Mouse (Mus musculus): ENCODE results near the gene Mrpl27. TPM values are rescaled to one million over a fixed set of nuclear protein-coding genes. Genes with fewer than 3 reads are reported as not detected.
A peak's percentile ranks its signal among the peaks of the same experiment; 100 is the strongest.

Gene Mrpl27
- polyA plus RNA-seq, 1 experiment, result 57.0 TPM

DNA sequence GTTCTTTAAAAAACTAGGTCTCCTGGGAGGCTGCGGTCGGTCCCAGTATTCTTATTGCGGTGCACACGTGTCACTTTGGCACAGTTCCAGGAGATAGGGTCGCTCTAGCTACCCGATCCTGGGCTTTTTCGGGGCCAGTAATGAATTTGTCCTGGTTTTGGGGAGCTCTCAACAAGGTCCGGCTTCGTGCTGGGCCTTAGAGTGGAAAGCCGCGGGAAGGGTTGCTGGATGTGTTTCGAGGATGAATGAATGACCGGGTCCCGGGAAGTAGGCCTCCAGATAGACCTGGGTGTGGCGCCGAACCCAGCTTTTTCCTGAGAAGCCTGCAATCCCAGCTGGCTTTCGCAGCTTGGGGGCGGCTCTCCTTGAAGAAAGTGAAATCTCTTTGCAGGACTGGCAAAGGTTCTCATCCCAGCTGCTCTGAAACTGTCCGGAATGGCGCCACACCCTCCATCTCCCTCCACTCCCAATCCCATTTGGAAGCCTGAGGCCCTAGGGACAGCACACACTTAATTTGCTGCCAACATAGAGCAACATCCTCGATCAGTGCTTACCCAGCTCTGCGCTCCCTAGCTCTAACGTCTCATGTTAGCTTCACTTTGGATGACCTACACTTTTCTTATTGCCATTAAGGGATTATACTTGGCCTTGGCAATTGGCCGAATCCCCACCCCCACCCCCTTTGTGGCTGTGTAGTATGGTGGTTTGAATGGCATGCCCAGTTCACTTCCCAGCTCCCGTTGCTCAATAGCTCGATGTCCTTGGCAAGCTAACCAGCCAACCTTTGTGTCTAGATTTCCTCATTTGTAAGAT, 23.2 kb upstream of the Mrpl27 start:
- peaks cover 47% of the 10 kb centered on the region for H3K79me3 ChIP-seq (ENCODE audit: low read depth)
- H3K27me3 ChIP-seq (ENCODE audit: control insufficient read depth, insufficient read depth, insufficient read length), result no peaks in the 10 kb centered on the region
- TF ChIP-seq MAX (IDR thresholded peaks at IDR 0.05), result peak; percentile 72
- no peak for TF ChIP-seq FOSL1 (IDR thresholded peaks at IDR 0.05; ENCODE audit: insufficient read depth, low read length, poor library complexity, severe bottlenecking)
- TF ChIP-seq MYOD1 (IDR thresholded peaks at IDR 0.05; ENCODE audit: control insufficient read depth, insufficient read length, low read depth), result no peak
- TF ChIP-seq MYOG (IDR thresholded peaks at IDR 0.05; ENCODE audit: control insufficient read depth, extremely low read depth, insufficient read length), result no peak
- peak; percentile 49 for TF ChIP-seq USF1 (IDR thresholded peaks at IDR 0.05; ENCODE audit: low read depth)
- TF ChIP-seq CTCF (IDR thresholded peaks at IDR 0.05; ENCODE audit: control insufficient read depth, insufficient read depth, insufficient read length), result no peak
- TF ChIP-seq CEBPB (IDR thresholded peaks at IDR 0.05; ENCODE audit: low read depth), result peak; percentile 70
- H3K4me3 ChIP-seq (ENCODE audit: insufficient read depth, poor library complexity, severe bottlenecking), result peak overlapping the region; percentile 100
- peak overlapping the region; percentile 96 for H3ac ChIP-seq (ENCODE audit: control insufficient read depth, insufficient read length, low read depth)
- peaks cover 39% of the 10 kb centered on the region for H3K36me3 ChIP-seq (ENCODE audit: control insufficient read depth, insufficient read depth)
- peaks cover 59% of the 10 kb centered on the region for H3K79me2 ChIP-seq (ENCODE audit: control insufficient read depth, insufficient read depth)

DNA sequence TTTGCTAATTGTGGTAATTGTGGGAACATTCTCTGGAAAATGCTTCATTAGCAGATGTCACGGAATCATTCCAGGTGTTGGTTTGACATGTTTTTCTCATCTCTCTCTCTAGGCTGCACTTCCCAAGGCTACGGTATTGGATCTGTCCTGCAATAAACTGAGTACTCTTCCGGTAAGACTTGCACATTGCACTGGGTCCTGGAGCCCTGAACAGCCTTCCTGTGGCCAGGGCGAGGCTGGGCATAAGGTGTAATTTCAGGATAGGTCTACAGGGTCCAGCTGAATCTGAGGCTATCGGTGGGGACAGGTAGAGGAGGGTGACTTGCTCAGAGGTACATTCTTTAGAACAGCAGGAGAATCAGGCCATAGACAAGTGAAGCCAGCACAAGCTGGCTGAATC, 21.6 kb upstream of the Mrpl27 start:
- H3K27me3 ChIP-seq (ENCODE audit: control insufficient read depth, insufficient read depth, insufficient read length), result no peaks in the 10 kb centered on the region
- TF ChIP-seq MYOD1 (IDR thresholded peaks at IDR 0.05; ENCODE audit: control insufficient read depth, insufficient read length, low read depth) (no peak), CEBPB (IDR thresholded peaks at IDR 0.05; ENCODE audit: low read depth) (no peak), USF1 (IDR thresholded peaks at IDR 0.05; ENCODE audit: low read depth) (no peak), FOSL1 (IDR thresholded peaks at IDR 0.05; ENCODE audit: insufficient read depth, low read length, poor library complexity, severe bottlenecking) (no peak), MAX (IDR thresholded peaks at IDR 0.05) (no peak), CTCF (IDR thresholded peaks at IDR 0.05; ENCODE audit: control insufficient read depth, insufficient read depth, insufficient read length) (no peak)
- H3K36me3 ChIP-seq (ENCODE audit: control insufficient read depth, insufficient read depth), result peaks cover 55% of the 10 kb centered on the region
- no peak overlapping the region for H3K4me3 ChIP-seq (ENCODE audit: insufficient read depth, poor library complexity, severe bottlenecking)
- no peak overlapping the region for H3ac ChIP-seq (ENCODE audit: control insufficient read depth, insufficient read length, low read depth)
- H3K79me2 ChIP-seq (ENCODE audit: control insufficient read depth, insufficient read depth), result peaks cover 75% of the 10 kb centered on the region
- H3K79me3 ChIP-seq (ENCODE audit: low read depth), result peaks cover 55% of the 10 kb centered on the region

DNA sequence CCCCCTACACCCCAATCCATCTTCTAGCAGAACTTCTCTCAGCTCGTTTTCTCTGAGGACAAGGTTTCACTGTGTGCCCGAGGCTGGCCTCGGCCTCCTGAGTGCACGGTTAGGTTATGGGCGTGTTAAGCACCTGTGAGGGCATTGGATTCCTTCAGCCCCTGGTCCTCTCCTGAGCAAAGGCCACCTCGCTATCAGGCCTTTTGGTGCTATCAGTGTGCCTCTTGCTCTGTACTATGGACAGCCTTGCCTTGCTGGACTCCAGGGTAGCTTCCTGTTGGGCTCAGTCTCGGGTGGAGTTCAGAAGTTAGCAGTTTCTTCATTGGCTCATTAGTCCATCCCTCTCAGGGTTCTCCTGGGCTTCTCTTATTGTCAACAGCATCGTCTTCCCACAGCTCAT, 20.6 kb upstream of the Mrpl27 start:
- peaks cover 65% of the 10 kb centered on the region for H3K36me3 ChIP-seq (ENCODE audit: control insufficient read depth, insufficient read depth)
- peaks cover 85% of the 10 kb centered on the region for H3K79me2 ChIP-seq (ENCODE audit: control insufficient read depth, insufficient read depth)
- H3K4me3 ChIP-seq (ENCODE audit: insufficient read depth, poor library complexity, severe bottlenecking), result no peak overlapping the region
- TF ChIP-seq MYOD1 (IDR thresholded peaks at IDR 0.05; ENCODE audit: control insufficient read depth, insufficient read length, low read depth), result no peak
- H3K79me3 ChIP-seq (ENCODE audit: low read depth), result peaks cover 58% of the 10 kb centered on the region
- H3K27me3 ChIP-seq (ENCODE audit: control insufficient read depth, insufficient read depth, insufficient read length), result no peaks in the 10 kb centered on the region
- no peak overlapping the region for H3ac ChIP-seq (ENCODE audit: control insufficient read depth, insufficient read length, low read depth)

DNA sequence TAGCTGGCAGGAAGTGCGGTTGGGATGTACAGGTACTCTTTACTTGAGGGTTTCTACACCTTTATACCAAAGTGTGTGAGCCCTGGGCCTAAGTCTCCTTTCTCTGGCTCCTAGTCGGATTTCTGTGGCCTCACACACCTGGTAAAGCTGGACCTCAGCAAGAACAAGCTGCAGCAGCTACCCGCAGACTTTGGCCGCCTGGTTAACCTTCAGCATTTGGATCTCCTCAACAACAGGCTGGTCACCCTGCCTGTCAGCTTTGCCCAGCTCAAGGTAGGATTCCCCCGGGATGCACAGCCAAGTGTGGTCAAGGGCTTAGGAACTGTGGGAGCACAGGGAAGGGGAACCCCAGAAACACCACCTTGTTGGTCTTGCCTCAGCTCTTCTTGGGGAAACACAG, 19.1 kb upstream of the Mrpl27 start:
- Histone ChIP-seq H3K79me2 (ENCODE audit: control insufficient read depth, insufficient read depth) (peaks cover 87% of the 10 kb centered on the region), H3K27me3 (ENCODE audit: control insufficient read depth, insufficient read depth, insufficient read length) (no peaks in the 10 kb centered on the region), H3ac (ENCODE audit: control insufficient read depth, insufficient read length, low read depth) (no peak overlapping the region), H3K79me3 (ENCODE audit: low read depth) (peaks cover 59% of the 10 kb centered on the region), H3K4me3 (ENCODE audit: insufficient read depth, poor library complexity, severe bottlenecking) (no peak overlapping the region), H3K36me3 (ENCODE audit: control insufficient read depth, insufficient read depth) (peaks cover 79% of the 10 kb centered on the region)
- TF ChIP-seq MAX (IDR thresholded peaks at IDR 0.05), result no peak
- no peak for TF ChIP-seq CTCF (IDR thresholded peaks at IDR 0.05; ENCODE audit: control insufficient read depth, insufficient read depth, insufficient read length)
- TF ChIP-seq USF1 (IDR thresholded peaks at IDR 0.05; ENCODE audit: low read depth), result no peak
- no peak for TF ChIP-seq FOSL1 (IDR thresholded peaks at IDR 0.05; ENCODE audit: insufficient read depth, low read length, poor library complexity, severe bottlenecking)
- no peak for TF ChIP-seq CEBPB (IDR thresholded peaks at IDR 0.05; ENCODE audit: low read depth)

DNA sequence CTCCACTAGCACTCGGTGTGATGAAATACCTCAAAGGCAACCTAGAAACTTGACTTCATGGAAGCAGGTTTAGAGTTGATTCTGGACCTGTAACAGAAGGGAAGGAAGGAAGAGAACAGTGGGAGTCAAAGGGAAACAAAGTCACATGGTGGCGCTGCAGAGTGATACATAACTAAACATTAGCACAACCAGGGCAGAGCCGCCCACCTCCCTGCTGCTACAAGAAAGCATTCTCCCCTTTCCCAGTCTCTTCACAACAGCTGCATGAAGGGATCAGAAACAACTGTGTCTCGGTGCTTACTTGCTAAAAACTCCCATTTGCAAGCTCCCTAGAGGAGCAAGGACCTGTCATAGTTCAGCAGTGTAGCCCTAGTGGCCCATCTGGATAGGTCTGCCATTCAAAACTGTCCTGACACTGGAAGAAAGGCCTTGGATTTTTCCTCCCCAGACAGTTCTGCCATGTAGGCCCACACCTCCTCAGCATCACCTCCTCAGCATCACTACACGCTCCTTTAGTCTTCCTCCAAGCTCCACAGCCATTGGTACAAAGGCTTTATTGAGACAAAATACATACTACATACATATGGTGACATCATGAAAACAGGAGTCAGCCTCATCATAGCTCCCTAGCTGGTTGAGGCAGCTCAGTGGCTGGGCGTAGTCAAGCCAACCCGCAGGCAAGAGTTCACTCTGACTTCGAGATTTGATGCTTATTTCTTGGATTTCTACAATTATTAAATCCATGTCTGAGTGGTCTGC, 8.9 kb upstream of the Mrpl27 start:
- no peak overlapping the region for H3ac ChIP-seq (ENCODE audit: control insufficient read depth, insufficient read length, low read depth)
- TF ChIP-seq MYOD1 (IDR thresholded peaks at IDR 0.05; ENCODE audit: control insufficient read depth, insufficient read length, low read depth), result no peak
- TF ChIP-seq CEBPB (IDR thresholded peaks at IDR 0.05; ENCODE audit: low read depth), result no peak
- no peak for TF ChIP-seq MYOG (IDR thresholded peaks at IDR 0.05; ENCODE audit: control insufficient read depth, extremely low read depth, insufficient read length)
- TF ChIP-seq CTCF (IDR thresholded peaks at IDR 0.05; ENCODE audit: control insufficient read depth, insufficient read depth, insufficient read length), result no peak
- no peak for TF ChIP-seq USF1 (IDR thresholded peaks at IDR 0.05; ENCODE audit: low read depth)
- no peak for TF ChIP-seq MAX (IDR thresholded peaks at IDR 0.05)
- TF ChIP-seq FOSL1 (IDR thresholded peaks at IDR 0.05; ENCODE audit: insufficient read depth, low read length, poor library complexity, severe bottlenecking), result no peak
- peaks cover 2% of the 10 kb centered on the region for H3K79me3 ChIP-seq (ENCODE audit: low read depth)
- H3K27me3 ChIP-seq (ENCODE audit: control insufficient read depth, insufficient read depth, insufficient read length), result no peaks in the 10 kb centered on the region
- no peaks in the 10 kb centered on the region for H3K79me2 ChIP-seq (ENCODE audit: control insufficient read depth, insufficient read depth)
- H3K4me3 ChIP-seq (ENCODE audit: insufficient read depth, poor library complexity, severe bottlenecking), result no peak overlapping the region
- peaks cover 78% of the 10 kb centered on the region for H3K36me3 ChIP-seq (ENCODE audit: control insufficient read depth, insufficient read depth)
